1 mouse cellular context compared by ENCODE assay signal in genomic region chr7:27526039-27526827, GRCm38 (mm10).
TF ChIP-seq lines count a peak whose summit lies in the region.

No protein-coding gene starts in this region.

TF ChIP-seq in C2C12, 6 proteins besides CTCF, POLR2A, EP300 and RAD21 (continued from another document):
- TF ChIP-seq CEBPB (IDR thresholded peaks at IDR 0.05; ENCODE audit: low read depth) (no peak), USF1 (IDR thresholded peaks at IDR 0.05; ENCODE audit: low read depth) (no peak), MYOD1 (IDR thresholded peaks at IDR 0.05; ENCODE audit: control insufficient read depth, insufficient read length, low read depth) (no peak), MAX (IDR thresholded peaks at IDR 0.05) (no peak), MYOG (IDR thresholded peaks at IDR 0.05; ENCODE audit: control insufficient read depth, extremely low read depth, insufficient read length) (no peak)
